Mouse (Mus musculus) embryonic facial prominence, embryonic 15.5 days (tissue): ENCODE measurements at regions not wholly inside any gene's neighbourhood (a gene's known extent, or its start where the extent isn't known, plus 50 kb on each side); places are given as distances from the start of the nearest gene placed in this dataset.

ENCODE experiments used
- ATAC-seq: fragments of 200-750 bp; cut with Nextera tagmentation; 2 replicates; pipeline ENCODE4 v1.8.0; 2017; ENCODE audit warnings: low read depth, moderate TSS enrichment; ENCODE audit not compliant: insufficient number of reproducible peaks, low FRiP score, low TSS enrichment
- H3K27ac ChIP-seq: fragments of 300-500 bp; sonication (generic); replicated peaks from 2 replicates; pipeline ENCODE4 v1.5.1; 2015; ENCODE audit warnings: mild to moderate bottlenecking, inconsistent platforms
- H3K27me3 ChIP-seq: fragments of 300-500 bp; sonication (generic); 2 replicates; pipeline ENCODE4 v1.6.1; 2015; ENCODE audit warnings: inconsistent platforms
- H3K36me3 ChIP-seq: fragments of 300-500 bp; sonication (generic); 2 replicates; pipeline ENCODE4 v1.6.1; 2015; ENCODE audit warnings: mild to moderate bottlenecking, inconsistent platforms
- H3K4me1 ChIP-seq: fragments of 300-500 bp; sonication (generic); 2 replicates; pipeline ENCODE4 v1.6.1; 2015; ENCODE audit warnings: inconsistent platforms
- H3K4me2 ChIP-seq: fragments of 300-500 bp; sonication (generic); replicated peaks from 2 replicates; pipeline ENCODE4 v1.6.1; 2015; ENCODE audit warnings: mild to moderate bottlenecking, inconsistent platforms
- H3K4me3 ChIP-seq: fragments of 300-500 bp; sonication (generic); replicated peaks from 2 replicates; pipeline ENCODE4 v1.5.1; 2015; ENCODE audit warnings: mild to moderate bottlenecking, inconsistent platforms
- H3K9ac ChIP-seq: fragments of 300-500 bp; sonication (generic); 2 replicates; pipeline ENCODE4 v1.6.1; 2015; ENCODE audit warnings: inconsistent platforms
- H3K9me3 ChIP-seq: fragments of 300-500 bp; sonication (generic); replicated peaks from 2 replicates; pipeline ENCODE4 v1.6.1; 2016; ENCODE audit warnings: inconsistent platforms
- WGBS: fragments of 180-500 bp; shearing (Covaris S2); methylation state at CpG from one replicate; pipeline ENCODE4 v1.1.7; 2015; 5-methylcytosine and 5-hydroxymethylcytosine counted together

GRCm38 (mm10) chr2:50757837-50758541 is 390.9 kb downstream of the Rnd3 start:
- Histone ChIP-seq H3K27ac (0 out of 2 replicates have a peak overlapping the region, but pooled peaks have one; percentile 14), H3K36me3 (no peaks in the 10 kb centered on the region), H3K4me2 (no peak overlapping the region), H3K4me3 (no peak overlapping the region), H3K9me3 (no peaks in the 10 kb centered on the region), H3K4me1 (no peaks in the 10 kb centered on the region), H3K27me3 (no peaks in the 10 kb centered on the region), H3K9ac (no peak overlapping the region)
- WGBS: 74% methylated on average over 21 of the region's 21 CpGs
- ATAC-seq: no peak

- Histone ChIP-seq H3K9ac (no peak overlapping the region), H3K27me3 (no peaks in the 10 kb centered on the region), H3K4me2 (no peak overlapping the region), H3K27ac (no peak overlapping the region), H3K9me3 (no peaks in the 10 kb centered on the region), H3K36me3 (no peaks in the 10 kb centered on the region), H3K4me1 (0 out of 2 replicates have a peak, but pooled peaks cover 5% of the 10 kb centered on the region), H3K4me3 (no peak overlapping the region)
- WGBS: 60% methylated on average over 9 of the region's 9 CpGs
- no peak for ATAC-seq
Measured at GRCm38 (mm10) chr2:50755616-50756450, 393.1 kb downstream of the Rnd3 start.

- H3K9ac ChIP-seq: no peak overlapping the region
- WGBS: 64% methylated on average over 6 of the region's 6 CpGs
- no peak overlapping the region for H3K4me2 ChIP-seq
- no peaks in the 10 kb centered on the region for H3K36me3 ChIP-seq
- H3K27ac ChIP-seq: no peak overlapping the region
- H3K9me3 ChIP-seq: no peaks in the 10 kb centered on the region
- H3K4me1 ChIP-seq: 0 out of 2 replicates have a peak, but pooled peaks cover 5% of the 10 kb centered on the region
- H3K27me3 ChIP-seq: no peaks in the 10 kb centered on the region
- no peak for ATAC-seq
- H3K4me3 ChIP-seq: no peak overlapping the region
Measured at GRCm38 (mm10) chr2:50755160-50755559, 393.8 kb downstream of the Rnd3 start.

- Histone ChIP-seq H3K36me3 (no peaks in the 10 kb centered on the region), H3K9ac (no peak overlapping the region), H3K27me3 (no peaks in the 10 kb centered on the region), H3K4me1 (0 out of 2 replicates have a peak, but pooled peaks cover 5% of the 10 kb centered on the region), H3K4me2 (no peak overlapping the region), H3K4me3 (no peak overlapping the region), H3K9me3 (no peaks in the 10 kb centered on the region), H3K27ac (no peak overlapping the region)
- no peak for ATAC-seq
- WGBS: 56% methylated on average over 9 of the region's 9 CpGs
Measured at GRCm38 (mm10) chr2:50752408-50752807, 396.5 kb downstream of the Rnd3 start.

- no peak overlapping the region for H3K27ac ChIP-seq
- H3K27me3 ChIP-seq: no peaks in the 10 kb centered on the region
- H3K4me1 ChIP-seq: 0 out of 2 replicates have a peak, but pooled peaks cover 5% of the 10 kb centered on the region
- no peak overlapping the region for H3K4me2 ChIP-seq
- no peak for ATAC-seq
- H3K9me3 ChIP-seq: no peaks in the 10 kb centered on the region
- no peak overlapping the region for H3K4me3 ChIP-seq
- no peaks in the 10 kb centered on the region for H3K36me3 ChIP-seq
- H3K9ac ChIP-seq: no peak overlapping the region
- WGBS: 53% methylated on average over 5 of the region's 5 CpGs
Measured at GRCm38 (mm10) chr2:50750799-50751198, 398.1 kb downstream of the Rnd3 start.

- ATAC-seq: no peak
- H3K4me2 ChIP-seq: no peak overlapping the region
- H3K4me1 ChIP-seq: no peaks in the 10 kb centered on the region
- H3K27ac ChIP-seq: no peak overlapping the region
- H3K9ac ChIP-seq: no peak overlapping the region
- WGBS: 61% methylated on average over 13 of the region's 13 CpGs
- no peaks in the 10 kb centered on the region for H3K9me3 ChIP-seq
- H3K4me3 ChIP-seq: no peak overlapping the region
- no peaks in the 10 kb centered on the region for H3K36me3 ChIP-seq
- H3K27me3 ChIP-seq: no peaks in the 10 kb centered on the region
Measured at GRCm38 (mm10) chr2:50744625-50745214, 404.2 kb downstream of the Rnd3 start.

GRCm38 (mm10) chr2:50743785-50744258 is 405.1 kb downstream of the Rnd3 start:
- WGBS: 90% methylated on average over 3 of the region's 3 CpGs
- Histone ChIP-seq H3K9me3 (no peaks in the 10 kb centered on the region), H3K27ac (no peak overlapping the region), H3K4me1 (peaks cover 2% of the 10 kb centered on the region), H3K9ac (no peak overlapping the region), H3K4me2 (no peak overlapping the region), H3K4me3 (no peak overlapping the region), H3K36me3 (no peaks in the 10 kb centered on the region), H3K27me3 (no peaks in the 10 kb centered on the region)
- ATAC-seq: no peak; the same call in 1 of the 2 replicates

- Histone ChIP-seq H3K9me3 (no peaks in the 10 kb centered on the region), H3K4me3 (no peak overlapping the region), H3K36me3 (no peaks in the 10 kb centered on the region), H3K4me1 (peaks cover 14% of the 10 kb centered on the region), H3K27me3 (no peaks in the 10 kb centered on the region), H3K9ac (no peak overlapping the region), H3K4me2 (no peak overlapping the region), H3K27ac (no peak overlapping the region)
- 71% methylated on average over 2 of the region's 2 CpGs for WGBS
- ATAC-seq: no peak
Measured at GRCm38 (mm10) chr2:50742421-50742820, 406.5 kb downstream of the Rnd3 start.

GRCm38 (mm10) chr2:50741337-50741736 is 407.6 kb downstream of the Rnd3 start:
- WGBS: 64% methylated on average over 2 of the region's 2 CpGs
- H3K9me3 ChIP-seq: no peaks in the 10 kb centered on the region
- ATAC-seq: no peak

GRCm38 (mm10) chr2:50739599-50739979 is 409.3 kb downstream of the Rnd3 start:
- Histone ChIP-seq H3K9me3 (no peaks in the 10 kb centered on the region), H3K36me3 (no peaks in the 10 kb centered on the region), H3K27ac (no peak overlapping the region), H3K4me3 (no peak overlapping the region), H3K27me3 (no peaks in the 10 kb centered on the region), H3K9ac (no peak overlapping the region), H3K4me2 (no peak overlapping the region), H3K4me1 (peaks cover 16% of the 10 kb centered on the region)
- ATAC-seq: no peak
- WGBS: 60% methylated on average over 8 of the region's 8 CpGs

More at GRCm38 (mm10) chr2:50741337-50741736, 407.6 kb downstream of the Rnd3 start:
- no peaks in the 10 kb centered on the region for H3K27me3 ChIP-seq
- no peaks in the 10 kb centered on the region for H3K36me3 ChIP-seq
- no peak overlapping the region for H3K4me2 ChIP-seq
- H3K4me1 ChIP-seq: peaks cover 16% of the 10 kb centered on the region
- no peak overlapping the region for H3K9ac ChIP-seq
- no peak overlapping the region for H3K4me3 ChIP-seq
- no peak overlapping the region for H3K27ac ChIP-seq

- no peaks in the 10 kb centered on the region for H3K9me3 ChIP-seq
- no peaks in the 10 kb centered on the region for H3K27me3 ChIP-seq
- no peak for ATAC-seq
- H3K4me3 ChIP-seq: no peak overlapping the region
- H3K27ac ChIP-seq: no peak overlapping the region
- no peaks in the 10 kb centered on the region for H3K36me3 ChIP-seq
- no peak overlapping the region for H3K9ac ChIP-seq
- 59% methylated on average over 8 of the region's 8 CpGs for WGBS
- H3K4me2 ChIP-seq: no peak overlapping the region
- H3K4me1 ChIP-seq: peaks cover 16% of the 10 kb centered on the region
Measured at GRCm38 (mm10) chr2:50738936-50739598, 409.8 kb downstream of the Rnd3 start.
